Mouse (Mus musculus) lung, postnatal 0 days (tissue): ENCODE measurements around the gene Adprm.

ENCODE experiments used
- CTCF ChIP-seq: IDR thresholded peaks from 2 replicates; pipeline ENCODE4 v1.5.1; 2016; ENCODE audit warnings: antibody characterized with exemption, mild to moderate bottlenecking
- EP300 ChIP-seq: IDR thresholded peaks from 2 replicates; pipeline ENCODE4 v1.6.1; 2016; ENCODE audit warnings: antibody characterized with exemption, mild to moderate bottlenecking, control low read depth

- TF ChIP-seq CTCF (no peak), EP300 (no peak)
These were observed 34.4 kb downstream of the Adprm start for GRCm38 (mm10) chr11:67017801-67018591.
